Mouse (Mus musculus) heart, adult 2 months (tissue): ENCODE results near the gene Dusp7. TPM values are rescaled to one million over a fixed set of nuclear protein-coding genes. Genes with fewer than 3 reads are reported as not detected.

Source experiments
- DNase-seq, 2 experiments: peaks; one replicate each; pipeline ENCODE4 v3.0.0; 2021
- H3K27ac ChIP-seq: fragments of 200-600 bp; 2 replicates; pipeline ENCODE4 v1.8.1; 2022
- H3K27me3 ChIP-seq: fragments of 200-500 bp; 2 replicates; pipeline ENCODE4 v1.6.1; 2012; ENCODE audit warnings: mild to moderate bottlenecking, low read length, inconsistent platforms, mixed read lengths; ENCODE audit not compliant: control insufficient read depth, insufficient read depth
- H3K36me3 ChIP-seq: fragments of 200-500 bp; 2 replicates; pipeline ENCODE4 v1.6.1; 2012; ENCODE audit warnings: low read length, inconsistent platforms; ENCODE audit not compliant: control insufficient read depth, insufficient read depth
- H3K4me1 ChIP-seq: fragments of 200-500 bp; 2 replicates; pipeline ENCODE4 v1.6.1; 2011; ENCODE audit warnings: low read length; ENCODE audit not compliant: control insufficient read depth, insufficient read depth
- H3K4me3 ChIP-seq: fragments of 200-600 bp; 2 replicates; pipeline ENCODE4 v1.8.1; 2022
- H3K79me2 ChIP-seq: fragments of 200-500 bp; replicated peaks from 2 replicates; pipeline ENCODE4 v1.6.1; 2012; ENCODE audit warnings: mild to moderate bottlenecking, inconsistent platforms, low read length, moderate library complexity, mixed read lengths; ENCODE audit not compliant: control insufficient read depth, insufficient read depth
- H3K9ac ChIP-seq: fragments of 200-500 bp; 2 replicates; pipeline ENCODE4 v1.6.1; 2012; ENCODE audit warnings: low read depth, mild to moderate bottlenecking, control low read depth, inconsistent platforms, low read length, mixed read lengths
- CTCF ChIP-seq: fragments of 200-600 bp; IDR thresholded peaks from 2 replicates; pipeline ENCODE4 v1.8.1; 2022; ENCODE audit warnings: antibody characterized with exemption, mild to moderate bottlenecking, moderate library complexity
- EP300 ChIP-seq: fragments of 200-500 bp; IDR thresholded peaks from 2 replicates; pipeline ENCODE4 v1.6.1; 2011; ENCODE audit warnings: low read depth, low read length, control low read depth; ENCODE audit not compliant: insufficient read depth
- POLR2A ChIP-seq: fragments of 200-500 bp; IDR thresholded peaks from 2 replicates; pipeline ENCODE4 v1.6.1; 2011; ENCODE audit warnings: mild to moderate bottlenecking, low read depth, low read length, control low read depth; ENCODE audit not compliant: insufficient read depth
- WGBS: fragments of 180-500 bp; shearing (Covaris S2); methylation state at CpG from one replicate; pipeline ENCODE4 v1.1.7; 2018; 5-methylcytosine and 5-hydroxymethylcytosine counted together
- intact Hi-C: fragments of 180-260 bp; cut with DNase I; formaldehyde crosslinking; loops from one replicate; pipeline ENCODE4 v1.15.1; 2025
- polyA plus RNA-seq: library from polyadenylated mRNA; depleted of rRNA; stranded (reverse); fragments of >200 nt; gene quantifications from 2 replicates; pipeline ENCODE4 v1.2.3, GENCODE M21; 2012
- total RNA-seq, 2 experiments: library from RNA; stranded (reverse); gene quantifications; 2 replicates each; pipeline ENCODE4 v1.2.3; 2021

The Dusp7 gene
- total and polyA plus RNA-seq, 3 experiments = 47.6 to 102 (median 64.9) TPM

DNA sequence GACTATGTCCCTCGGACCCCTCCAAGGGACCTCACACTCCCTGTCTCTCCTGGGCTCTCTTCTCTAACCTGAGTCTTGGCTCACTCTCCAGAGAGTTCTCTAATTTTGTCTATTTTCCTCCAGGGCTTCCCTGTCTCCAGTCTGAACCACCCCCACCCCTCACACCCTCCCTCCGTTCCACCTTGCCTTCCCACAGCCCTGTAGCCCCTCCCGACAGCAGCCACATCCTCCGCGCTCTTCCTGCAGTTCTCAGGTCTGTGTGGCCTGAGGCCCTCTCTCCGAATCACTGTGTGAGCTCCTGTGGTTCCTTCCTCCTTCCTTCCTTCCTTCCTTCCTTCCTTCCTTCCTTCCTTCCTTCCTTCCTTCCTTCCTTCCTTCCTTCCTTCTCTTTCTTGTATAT is 22.8 kb upstream of the Dusp7 start:
- TF ChIP-seq POLR2A (no peak), CTCF (no peak), EP300 (no peak)
- no peaks in the 10 kb centered on the region for H3K27me3 ChIP-seq
- H3K27ac ChIP-seq = peak overlapping the region; percentile 75
- peak overlapping the region; percentile 19 for H3K9ac ChIP-seq
- no peaks in the 10 kb centered on the region for H3K79me2 ChIP-seq
- H3K4me3 ChIP-seq = no peak overlapping the region
- H3K4me1 ChIP-seq = peaks cover 11% of the 10 kb centered on the region
- intact Hi-C loops = loop anchor here (2.0 to 5.0 kb wide), 2 partner anchors 39 to 132 kb away; partner anchors contain the start of genes Parp3 and Rrp9
- WGBS = 70% methylated on average over 6 of the region's 6 CpGs
- no peaks in the 10 kb centered on the region for H3K36me3 ChIP-seq
- no peak for DNase-seq

DNA sequence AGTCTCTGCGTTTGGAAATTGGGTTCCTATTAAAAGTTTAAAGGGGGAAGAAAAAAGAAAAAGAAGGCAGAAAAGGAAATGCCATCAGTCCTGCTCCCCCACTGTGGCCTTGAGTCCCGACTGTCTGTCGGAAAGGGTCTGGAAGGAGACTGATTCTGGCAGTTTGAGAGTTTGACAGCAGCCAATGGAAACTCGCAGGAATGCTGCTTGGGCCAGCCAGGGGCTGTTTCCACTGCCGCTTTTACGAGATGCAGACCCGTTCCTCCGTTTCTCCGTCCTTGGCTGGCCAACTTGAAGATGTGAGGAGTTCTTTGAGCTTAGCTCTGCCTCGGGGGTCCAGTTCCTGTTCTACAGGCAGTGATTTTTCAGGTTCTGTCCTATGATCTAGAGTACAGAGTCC is 20.2 kb upstream of the Dusp7 start:
- Histone ChIP-seq H3K36me3 (no peaks in the 10 kb centered on the region), H3K27ac (no peak overlapping the region), H3K79me2 (no peaks in the 10 kb centered on the region), H3K9ac (no peak overlapping the region), H3K27me3 (no peaks in the 10 kb centered on the region), H3K4me3 (no peak overlapping the region), H3K4me1 (peaks cover 11% of the 10 kb centered on the region)
- intact Hi-C loops = loop anchor here (2.0 to 5.0 kb wide), 2 partner anchors 19 to 129 kb away; partner anchors contain the start of genes Parp3 and Rrp9
- no peak for DNase-seq
- 72% methylated on average over 10 of the region's 10 CpGs for WGBS
- no peak for TF ChIP-seq POLR2A
- TF ChIP-seq CTCF = no peak
- no peak for TF ChIP-seq EP300

- Histone ChIP-seq H3K27ac (no peak overlapping the region), H3K27me3 (no peaks in the 10 kb centered on the region), H3K79me2 (no peaks in the 10 kb centered on the region), H3K9ac (no peak overlapping the region), H3K36me3 (no peaks in the 10 kb centered on the region), H3K4me1 (peaks cover 16% of the 10 kb centered on the region), H3K4me3 (no peak overlapping the region)
- intact Hi-C loops = loop anchor here (1.0 to 5.0 kb wide), 3 partner anchors 18 to 128 kb away; partner anchors contain the start of genes Parp3 and Rrp9
- TF ChIP-seq POLR2A (no peak), CTCF (peak; percentile 79), EP300 (peak; percentile 49; the same call in 1 of the 2 replicates)
- DNase-seq = peak; percentile 61 to 62
- WGBS = 49% methylated on average over 2 of the region's 2 CpGs
Measured at GRCm38 (mm10) chr9:106349075-106349474, 19.4 kb upstream of the Dusp7 start.

DNA sequence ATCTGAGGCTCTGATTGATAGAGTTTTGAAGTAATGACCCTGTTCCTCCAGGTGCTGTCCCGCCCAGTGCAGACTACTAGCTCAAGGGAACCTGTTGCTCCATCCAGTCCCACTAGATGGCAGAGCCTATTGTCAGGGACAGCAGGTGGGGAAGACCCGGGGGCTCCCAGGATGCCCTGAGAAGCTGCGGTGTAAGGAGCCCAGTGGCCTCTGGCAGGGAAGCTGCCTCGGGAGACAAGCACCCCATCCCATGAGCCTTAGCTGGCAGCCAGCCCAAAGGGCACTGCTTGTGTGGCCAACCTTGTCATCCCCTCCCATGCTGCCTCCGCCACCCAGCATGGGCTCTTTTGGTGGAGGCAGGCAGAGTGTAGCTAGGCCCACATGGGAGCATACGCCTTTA is 17.3 kb upstream of the Dusp7 start:
- Histone ChIP-seq H3K27ac (no peak overlapping the region), H3K4me3 (no peak overlapping the region), H3K79me2 (no peaks in the 10 kb centered on the region), H3K4me1 (peaks cover 10% of the 10 kb centered on the region), H3K36me3 (no peaks in the 10 kb centered on the region), H3K9ac (no peak overlapping the region), H3K27me3 (no peaks in the 10 kb centered on the region)
- peak; percentile 63 for TF ChIP-seq CTCF
- TF ChIP-seq POLR2A = no peak
- TF ChIP-seq EP300 = no peak
- WGBS = 58% methylated on average over 6 of the region's 6 CpGs
- DNase-seq = no peak
- intact Hi-C loops = no loop called here

DNA sequence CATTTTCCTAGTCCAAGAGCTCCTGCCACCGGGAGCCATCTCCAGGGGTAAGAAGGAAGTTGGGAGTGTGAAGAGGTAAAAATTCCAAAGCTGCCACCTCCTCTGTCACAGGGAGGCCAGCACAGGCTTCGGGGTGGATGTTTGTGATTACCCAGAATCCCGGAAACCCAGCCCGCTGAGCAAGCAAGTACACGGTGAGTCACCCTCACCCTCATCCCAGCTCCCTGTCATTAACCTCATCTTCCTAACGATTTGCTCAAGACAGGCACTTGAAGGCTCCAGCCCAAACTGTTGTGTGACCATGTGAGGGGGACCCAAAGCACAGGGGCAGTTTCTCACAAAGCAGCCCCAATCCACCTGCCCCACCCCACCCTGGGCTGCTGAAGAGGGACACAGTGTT is 14.7 kb upstream of the Dusp7 start:
- TF ChIP-seq EP300 (no peak), POLR2A (no peak), CTCF (no peak)
- no peak overlapping the region; the same call in 1 of the 2 replicates for H3K27ac ChIP-seq
- no peaks in the 10 kb centered on the region for H3K36me3 ChIP-seq
- no peaks in the 10 kb centered on the region for H3K79me2 ChIP-seq
- 35% methylated on average over 6 of the region's 6 CpGs for WGBS
- no peak overlapping the region for H3K9ac ChIP-seq
- peaks cover 11% of the 10 kb centered on the region for H3K4me1 ChIP-seq
- H3K27me3 ChIP-seq = no peaks in the 10 kb centered on the region
- intact Hi-C loops = no loop called here
- no peak overlapping the region for H3K4me3 ChIP-seq
- DNase-seq = peak in 1 of 2 experiments; percentile 46

DNA sequence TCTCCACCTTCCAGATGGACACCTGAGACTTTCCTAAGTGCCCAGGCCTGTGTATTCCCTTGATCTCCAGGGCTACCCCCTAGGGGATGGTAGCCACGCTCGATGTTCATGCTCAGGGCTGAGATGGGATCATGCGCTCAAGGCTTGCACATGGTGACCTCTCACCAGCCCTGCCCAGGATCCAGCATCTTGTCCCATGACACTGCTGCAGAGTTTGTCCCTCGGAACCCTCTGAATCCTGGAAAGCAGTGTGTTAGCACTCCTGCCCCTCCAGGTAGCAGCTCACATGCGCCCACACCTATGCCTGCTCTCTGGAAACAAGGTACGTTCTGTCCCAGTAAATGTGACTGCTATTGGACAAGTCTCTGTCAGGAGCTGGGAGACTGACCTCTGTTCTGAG is 13.6 kb upstream of the Dusp7 start:
- no peaks in the 10 kb centered on the region for H3K36me3 ChIP-seq
- peaks cover 8% of the 10 kb centered on the region for H3K4me1 ChIP-seq
- no peak overlapping the region for H3K9ac ChIP-seq
- H3K27ac ChIP-seq = no peak overlapping the region
- intact Hi-C loops = no loop called here
- 88% methylated on average over 6 of the region's 6 CpGs for WGBS
- no peak overlapping the region for H3K4me3 ChIP-seq
- no peaks in the 10 kb centered on the region for H3K79me2 ChIP-seq
- DNase-seq = no peak
- H3K27me3 ChIP-seq = no peaks in the 10 kb centered on the region
- TF ChIP-seq POLR2A = no peak
- TF ChIP-seq CTCF = no peak
- no peak for TF ChIP-seq EP300
